Mouse (Mus musculus) liver, adult 2 months (tissue): Measurements from ENCODE around the gene Flt3. TPM values are rescaled to one million over a fixed set of nuclear protein-coding genes. Genes with fewer than 3 reads are reported as not detected.

Source experiments
- DNase-seq: peaks from one replicate; pipeline ENCODE4 v3.0.0-alpha.2; 2011; ENCODE audit warnings: low read depth, low spot score; ENCODE audit errors: extremely low read depth
- H3K27ac ChIP-seq: fragments of 200-500 bp; replicated peaks from 2 replicates; pipeline ENCODE4 v1.5.1; 2012; ENCODE audit warnings: low read depth, mild to moderate bottlenecking, control low read depth, inconsistent platforms, low read length; ENCODE audit not compliant: insufficient read depth
- H3K27me3 ChIP-seq: fragments of 200-500 bp; 2 replicates; pipeline ENCODE4 v1.6.1; 2012; ENCODE audit warnings: mild to moderate bottlenecking, moderate library complexity, low read length, inconsistent platforms; ENCODE audit not compliant: control insufficient read depth, insufficient read depth
- H3K36me3 ChIP-seq: fragments of 200-500 bp; 2 replicates; pipeline ENCODE4 v1.6.1; 2012; ENCODE audit warnings: low read length, inconsistent platforms; ENCODE audit not compliant: control insufficient read depth, insufficient read depth
- H3K4me1 ChIP-seq: fragments of 200-500 bp; 2 replicates; pipeline ENCODE4 v1.6.1; 2011; ENCODE audit warnings: low read length; ENCODE audit not compliant: control insufficient read depth, insufficient read depth
- H3K4me3 ChIP-seq: fragments of 200-500 bp; 2 replicates; pipeline ENCODE4 v1.5.1; 2011; ENCODE audit warnings: low read depth, mild to moderate bottlenecking, control low read depth, low read length, moderate library complexity; ENCODE audit not compliant: insufficient read depth
- H3K79me2 ChIP-seq: fragments of 200-500 bp; 2 replicates; pipeline ENCODE4 v1.6.1; 2012; ENCODE audit warnings: inconsistent platforms, mild to moderate bottlenecking, low read length, moderate library complexity; ENCODE audit not compliant: control insufficient read depth, insufficient read depth
- H3K9ac ChIP-seq: fragments of 200-500 bp; 2 replicates; pipeline ENCODE4 v1.6.1; 2012; ENCODE audit warnings: low read depth, mild to moderate bottlenecking, control low read depth, inconsistent platforms, low read length
- CTCF ChIP-seq: fragments of 200-500 bp; IDR thresholded peaks from 2 replicates; pipeline ENCODE4 v1.5.1; 2011; ENCODE audit warnings: low read depth, low read length, control low read depth
- POLR2A ChIP-seq: fragments of 200-500 bp; IDR thresholded peaks from 2 replicates; pipeline ENCODE4 v1.6.1; 2011; ENCODE audit warnings: low read length, control low read depth; ENCODE audit not compliant: insufficient read depth; ENCODE audit errors: extremely low read depth
- WGBS: fragments of 180-500 bp; shearing (Covaris S2); methylation state at CpG from one replicate; pipeline ENCODE4 v1.1.7; 2018; 5-methylcytosine and 5-hydroxymethylcytosine counted together
- polyA plus RNA-seq: library from polyadenylated mRNA; depleted of rRNA; stranded (reverse); fragments of >200 nt; gene quantifications from 2 replicates; pipeline ENCODE4 v1.2.3, GENCODE M21; 2012
- total RNA-seq: library from RNA; depleted of rRNA; stranded (reverse); fragments of >200 nt; gene quantifications from 2 replicates; pipeline ENCODE4 v1.2.3, GENCODE M21; 2014

Gene Flt3
- total and polyA plus RNA-seq, 2 experiments = 0.16 to 0.18 TPM

GRCm38 (mm10) chr5:147423612-147424011 is 23.3 kb upstream of the Flt3 start:
- Histone ChIP-seq H3K27ac (no peak overlapping the region), H3K27me3 (no peaks in the 10 kb centered on the region), H3K9ac (no peak overlapping the region), H3K36me3 (no peaks in the 10 kb centered on the region), H3K79me2 (no peaks in the 10 kb centered on the region), H3K4me3 (no peak overlapping the region), H3K4me1 (no peaks in the 10 kb centered on the region)
- no peak for DNase-seq
- no peak for TF ChIP-seq CTCF
- TF ChIP-seq POLR2A = no peak
- 65% methylated on average over 6 of the region's 6 CpGs for WGBS

- H3K79me2 ChIP-seq = no peaks in the 10 kb centered on the region
- no peaks in the 10 kb centered on the region for H3K4me1 ChIP-seq
- no peaks in the 10 kb centered on the region for H3K27me3 ChIP-seq
- H3K4me3 ChIP-seq = no peak overlapping the region
- H3K27ac ChIP-seq = no peak overlapping the region
- peak; percentile 73 for TF ChIP-seq CTCF
- TF ChIP-seq POLR2A = no peak
- no peak for DNase-seq
- H3K36me3 ChIP-seq = no peaks in the 10 kb centered on the region
- 55% methylated on average over 10 of the region's 10 CpGs for WGBS
- no peak overlapping the region for H3K9ac ChIP-seq
These were observed 18.3 kb upstream of the Flt3 start for GRCm38 (mm10) chr5:147418394-147419121.

- Histone ChIP-seq H3K4me1 (no peaks in the 10 kb centered on the region), H3K27ac (no peak overlapping the region), H3K4me3 (no peak overlapping the region), H3K27me3 (no peaks in the 10 kb centered on the region), H3K9ac (no peak overlapping the region), H3K36me3 (no peaks in the 10 kb centered on the region), H3K79me2 (no peaks in the 10 kb centered on the region)
- no peak for DNase-seq
- TF ChIP-seq CTCF (no peak), POLR2A (no peak)
- 80% methylated on average over 1 of the region's 1 CpGs for WGBS
These were observed 17.7 kb upstream of the Flt3 start for GRCm38 (mm10) chr5:147417986-147418385.

GRCm38 (mm10) chr5:147410585-147410984 is 10.3 kb upstream of the Flt3 start:
- 90% methylated on average over 6 of the region's 6 CpGs for WGBS
- no peak for DNase-seq
- TF ChIP-seq CTCF = no peak
- no peak for TF ChIP-seq POLR2A
- Histone ChIP-seq H3K4me1 (no peaks in the 10 kb centered on the region), H3K36me3 (no peaks in the 10 kb centered on the region), H3K4me3 (no peak overlapping the region), H3K27ac (no peak overlapping the region), H3K79me2 (no peaks in the 10 kb centered on the region), H3K27me3 (no peaks in the 10 kb centered on the region), H3K9ac (no peak overlapping the region)

- no peaks in the 10 kb centered on the region for H3K27me3 ChIP-seq
- 52% methylated on average over 29 of the region's 29 CpGs for WGBS
- H3K27ac ChIP-seq = no peak overlapping the region
- peak overlapping the region; percentile 37 for H3K4me3 ChIP-seq
- H3K79me2 ChIP-seq = no peaks in the 10 kb centered on the region
- no peaks in the 10 kb centered on the region for H3K36me3 ChIP-seq
- H3K4me1 ChIP-seq = no peaks in the 10 kb centered on the region
- no peak for TF ChIP-seq CTCF
- no peak overlapping the region for H3K9ac ChIP-seq
- no peak for DNase-seq
These were observed 8.4 kb upstream of the Flt3 start for GRCm38 (mm10) chr5:147408731-147409130.

- WGBS = 79% methylated on average over 5 of the region's 5 CpGs
- TF ChIP-seq POLR2A (no peak), CTCF (no peak)
These were observed 5.8 kb upstream of the Flt3 start for GRCm38 (mm10) chr5:147406135-147406534.

More at GRCm38 (mm10) chr5:147406135-147406534, 5.8 kb upstream of the Flt3 start:
- Histone ChIP-seq H3K79me2 (no peaks in the 10 kb centered on the region), H3K4me3 (no peak overlapping the region), H3K9ac (no peak overlapping the region), H3K4me1 (no peaks in the 10 kb centered on the region), H3K27me3 (peaks cover under 1% of the 10 kb centered on the region; the same call in 1 of the 2 replicates), H3K36me3 (no peaks in the 10 kb centered on the region), H3K27ac (no peak overlapping the region)
- DNase-seq = no peak
